Mouse (Mus musculus) CH12.LX (cell line): Measurements from ENCODE around the gene Ddx11. TPM values are rescaled to one million over a fixed set of nuclear protein-coding genes. Genes with fewer than 3 reads are reported as not detected.

ENCODE experiments used
- DNase-seq: peaks from one replicate; pipeline ENCODE4 v3.0.0-alpha.2; 2013; ENCODE audit errors: extremely low read depth
- H3K27ac ChIP-seq: 2 replicates; pipeline ENCODE4 v1.5.1; 2012; ENCODE audit warnings: low read depth, mild to moderate bottlenecking, control low read depth, moderate library complexity; ENCODE audit not compliant: insufficient read depth
- H3K27me3 ChIP-seq: replicated peaks from 2 replicates; pipeline ENCODE3; 2012; ENCODE audit warnings: inconsistent platforms
- H3K36me3 ChIP-seq, 2 experiments: replicated peaks in 1 of 2; 2 replicates each; pipeline versions ENCODE3 to v1.6.1; 2012; ENCODE audit warnings: inconsistent platforms in 1 of 2, low read length in 1 of 2, mild to moderate bottlenecking in 1 of 2, mixed read lengths in 1 of 2, moderate library complexity in 1 of 2; ENCODE audit not compliant: control insufficient read depth in 1 of 2, insufficient read depth in 1 of 2
- H3K4me1 ChIP-seq, 2 experiments: 2 replicates each; pipeline ENCODE4 v1.6.1; 2012; ENCODE audit warnings: inconsistent platforms in 1 of 2, moderate library complexity in 1 of 2; ENCODE audit not compliant: insufficient read depth in 2 of 2, control insufficient read depth in 1 of 2
- H3K4me2 ChIP-seq: 2 replicates; pipeline ENCODE4 v1.6.1; 2012; ENCODE audit warnings: low read depth, mild to moderate bottlenecking, control low read depth; ENCODE audit not compliant: poor library complexity, insufficient read depth, severe bottlenecking
- H3K4me3 ChIP-seq, 3 experiments: fragments of 150-350 bp in 1 of 3; sonication (generic) in 1 of 3; replicated peaks in 1 of 3; 2 replicates each; pipeline versions ENCODE3 to v1.5.1; 2011 to 2012; ENCODE audit warnings: low read depth in 2 of 3, low read length in 2 of 3, mild to moderate bottlenecking in 2 of 3, moderate library complexity in 2 of 3, control low read depth in 1 of 3, improper control_type of control experiment in 1 of 3, inconsistent platforms in 1 of 3, mixed read lengths in 1 of 3; ENCODE audit not compliant: poor library complexity in 1 of 3
- H3K79me2 ChIP-seq: replicated peaks from 2 replicates; pipeline ENCODE4 v1.6.1; 2012; ENCODE audit warnings: mild to moderate bottlenecking, moderate library complexity; ENCODE audit not compliant: control insufficient read depth, poor library complexity, insufficient read depth, severe bottlenecking; ENCODE audit errors: extremely low read depth
- H3K9ac ChIP-seq: 2 replicates; pipeline ENCODE4 v1.6.1; 2012; ENCODE audit warnings: low read depth, mild to moderate bottlenecking, control low read depth, moderate library complexity; ENCODE audit not compliant: insufficient read depth
- H3K9me3 ChIP-seq: replicated peaks from 2 replicates; pipeline ENCODE3; 2012; ENCODE audit warnings: low read length, inconsistent platforms, mixed read lengths
- BHLHE40 ChIP-seq: IDR thresholded peaks from 2 replicates; pipeline ENCODE4 v1.6.1; 2011; ENCODE audit warnings: mild to moderate bottlenecking, low read depth, low read length, improper control_type of control experiment
- CHD1 ChIP-seq: IDR thresholded peaks from 2 replicates; pipeline ENCODE4 v1.6.1; 2012; ENCODE audit warnings: low read depth, low read length, improper control_type of control experiment, inconsistent platforms
- CTCF ChIP-seq, 2 experiments: IDR thresholded peaks in 1 of 2; conservative IDR thresholded peaks in 1 of 2; 2 replicates each; pipeline ENCODE4 v1.5.1; 2011 to 2012; ENCODE audit warnings: low read depth in 2 of 2, low read length in 2 of 2, improper control_type of control experiment in 1 of 2, inconsistent platforms in 1 of 2, mild to moderate bottlenecking in 1 of 2, moderate library complexity in 1 of 2
- ELF1 ChIP-seq: IDR thresholded peaks from 2 replicates; pipeline ENCODE4 v1.6.1; 2014; ENCODE audit warnings: low read depth, mild to moderate bottlenecking, inconsistent platforms, low read length, improper control_type of control experiment
- EP300 ChIP-seq: IDR thresholded peaks from 2 replicates; pipeline ENCODE4 v1.6.1; 2011; ENCODE audit warnings: low read length, improper control_type of control experiment
- ETS1 ChIP-seq: conservative IDR thresholded peaks from 2 replicates; pipeline ENCODE4 v1.6.1; 2012; ENCODE audit warnings: low read depth, mild to moderate bottlenecking, inconsistent platforms, low read length, improper control_type of control experiment, moderate library complexity
- GABPA ChIP-seq: IDR thresholded peaks from 2 replicates; pipeline ENCODE4 v1.6.1; 2012; ENCODE audit warnings: low read depth, low read length, improper control_type of control experiment, inconsistent platforms; ENCODE audit not compliant: insufficient replicate concordance
- HCFC1 ChIP-seq: IDR thresholded peaks from 2 replicates; pipeline ENCODE4 v1.6.1; 2012; ENCODE audit warnings: low read depth, mild to moderate bottlenecking, inconsistent platforms, low read length, improper control_type of control experiment
- IRF4 ChIP-seq: IDR thresholded peaks from 2 replicates; pipeline ENCODE4 v1.6.1; 2014; ENCODE audit warnings: low read depth, mild to moderate bottlenecking, inconsistent platforms, low read length, improper control_type of control experiment
- JUN ChIP-seq: IDR thresholded peaks from 2 replicates; pipeline ENCODE4 v1.6.1; 2011; ENCODE audit warnings: low read depth, mild to moderate bottlenecking, low read length, improper control_type of control experiment, moderate library complexity; ENCODE audit not compliant: insufficient read depth
- JUND ChIP-seq: conservative IDR thresholded peaks from 2 replicates; pipeline ENCODE4 v1.6.1; 2011; ENCODE audit warnings: low read depth, low read length, improper control_type of control experiment
- KAT2A ChIP-seq: IDR thresholded peaks from 2 replicates; pipeline ENCODE4 v1.6.1; 2012; ENCODE audit warnings: low read length, improper control_type of control experiment, inconsistent platforms; ENCODE audit not compliant: insufficient replicate concordance
- MAFK ChIP-seq: IDR thresholded peaks from 2 replicates; pipeline ENCODE4 v1.6.1; 2011; ENCODE audit warnings: low read length, improper control_type of control experiment; ENCODE audit not compliant: insufficient replicate concordance
- MAX ChIP-seq: IDR thresholded peaks from 2 replicates; pipeline ENCODE4 v1.6.1; 2011; ENCODE audit warnings: low read length, improper control_type of control experiment
- MAZ ChIP-seq: IDR thresholded peaks from 2 replicates; pipeline ENCODE4 v1.6.1; 2012; ENCODE audit warnings: low read depth, mild to moderate bottlenecking, inconsistent platforms, low read length, improper control_type of control experiment, moderate library complexity
- MXI1 ChIP-seq: IDR thresholded peaks from 2 replicates; pipeline ENCODE4 v1.6.1; 2011; ENCODE audit warnings: mild to moderate bottlenecking, low read depth, low read length, improper control_type of control experiment
- NRF1 ChIP-seq: IDR thresholded peaks from 2 replicates; pipeline ENCODE4 v1.6.1; 2014; ENCODE audit warnings: low read depth, mild to moderate bottlenecking, inconsistent platforms, low read length, improper control_type of control experiment, moderate library complexity
- PAX5 ChIP-seq: IDR thresholded peaks from 2 replicates; pipeline ENCODE4 v1.6.1; 2012; ENCODE audit warnings: low read length, inconsistent platforms, mixed read lengths
- POLR2AphosphoS2 ChIP-seq: IDR thresholded peaks from 2 replicates; pipeline ENCODE4 v1.6.1; 2011; ENCODE audit warnings: low read depth, low read length, improper control_type of control experiment
- RAD21 ChIP-seq: IDR thresholded peaks from 2 replicates; pipeline ENCODE4 v1.6.1; 2011; ENCODE audit warnings: low read depth, mild to moderate bottlenecking, low read length, improper control_type of control experiment, moderate library complexity
- SIN3A ChIP-seq: IDR thresholded peaks from 2 replicates; pipeline ENCODE4 v1.6.1; 2012; ENCODE audit warnings: low read length, improper control_type of control experiment, inconsistent platforms
- SMC3 ChIP-seq: IDR thresholded peaks from 2 replicates; pipeline ENCODE4 v1.6.1; 2011; ENCODE audit warnings: low read depth, low read length, improper control_type of control experiment
- TBP ChIP-seq: conservative IDR thresholded peaks from 2 replicates; pipeline ENCODE4 v1.6.1; 2011; ENCODE audit warnings: low read depth, low read length, improper control_type of control experiment
- TCF12 ChIP-seq: IDR thresholded peaks from 2 replicates; pipeline ENCODE4 v1.6.1; 2014; ENCODE audit warnings: low read depth, mild to moderate bottlenecking, inconsistent platforms, low read length, improper control_type of control experiment
- USF1 ChIP-seq: IDR thresholded peaks from 2 replicates; pipeline ENCODE4 v1.6.1; 2014; ENCODE audit warnings: low read depth, mild to moderate bottlenecking, inconsistent platforms, low read length, improper control_type of control experiment
- USF2 ChIP-seq: conservative IDR thresholded peaks from 2 replicates; pipeline ENCODE4 v1.6.1; 2011; ENCODE audit warnings: low read depth, low read length, improper control_type of control experiment
- ZC3H11A ChIP-seq: IDR thresholded peaks from 2 replicates; pipeline ENCODE4 v1.6.1; 2012; ENCODE audit warnings: low read depth, mild to moderate bottlenecking, inconsistent platforms, low read length, improper control_type of control experiment
- ZKSCAN1 ChIP-seq: IDR thresholded peaks from 2 replicates; pipeline ENCODE4 v1.6.1; 2012; ENCODE audit warnings: low read depth, inconsistent platforms, low read length, improper control_type of control experiment, borderline replicate concordance
- ZMIZ1 ChIP-seq: IDR thresholded peaks from 2 replicates; pipeline ENCODE4 v1.6.1; 2012; ENCODE audit warnings: low read depth, mild to moderate bottlenecking, inconsistent platforms, low read length, improper control_type of control experiment
- ZNF384 ChIP-seq: IDR thresholded peaks from 2 replicates; pipeline ENCODE4 v1.6.1; 2012; ENCODE audit warnings: low read depth, low read length, improper control_type of control experiment, inconsistent platforms
- dilution Hi-C: fragments of 300-500 bp; cut with MboI; formaldehyde crosslinking; loops from 2 replicates; pipeline ENCODE4 v1.14.3; 2020; ENCODE audit warnings: low sequenced_read_pairs; ENCODE audit not compliant: extremely low pct_unique_long_range_greater_than_20kb, extremely low pct_ligation_motif_present
- in situ Hi-C: fragments of 300-500 bp; cut with MboI; formaldehyde crosslinking; loops from 3 replicates; pipeline ENCODE4 v1.14.3; 2019; ENCODE audit warnings: low sequenced_read_pairs, low pct_ligation_motif_present, low pct_unique_long_range_greater_than_20kb, mixed read lengths
- polyA plus RNA-seq: library from polyadenylated mRNA; unstranded; fragments of >175 nt; gene quantifications from 2 replicates; pipeline ENCODE4 v1.2.1, GENCODE M21; 2012; ENCODE audit warnings: low read depth; ENCODE audit not compliant: insufficient read length
- total RNA-seq, 2 experiments: library from RNA; depleted of rRNA; stranded (reverse); fragments of 300-350 nt in 1 of 2; fragments of >200 nt in 1 of 2; gene quantifications; 2 replicates each; pipeline ENCODE4 v1.2.3; 2012 to 2014

The Ddx11 gene
- total and polyA plus RNA-seq, 3 experiments = 11.8 to 21.5 (median 17.8) TPM

- TF ChIP-seq ZC3H11A (no peak), SMC3 (no peak), CHD1 (no peak), PAX5 (no peak), IRF4 (no peak), ELF1 (no peak)
- TF ChIP-seq, all 38 proteins: peak for 0
- H3K4me2 ChIP-seq = peak overlapping the region; percentile 92
- peaks cover 14 to 49% of the 10 kb centered on the region in 2 experiments for H3K4me1 ChIP-seq
- H3K9ac ChIP-seq = peak overlapping the region; percentile 62
- in situ Hi-C loops (loop anchor here (10.0 kb wide), 1 partner anchor 226 kb away; the partner anchor contains the start of gene Ralbp1), dilution Hi-C loops (no loop called here)
- no peak overlapping the region for H3K27ac ChIP-seq
- peaks cover 19 to 25% of the 10 kb centered on the region in 2 experiments for H3K36me3 ChIP-seq
- no peaks in the 10 kb centered on the region for H3K9me3 ChIP-seq
- H3K27me3 ChIP-seq = no peaks in the 10 kb centered on the region
- peak overlapping the region; percentile 83 to 99 (median 93) for H3K4me3 ChIP-seq
- H3K79me2 ChIP-seq = no peaks in the 10 kb centered on the region
- DNase-seq = no peak
Measured at GRCm38 (mm10) chr17:66110746-66111145, 12.6 kb upstream of the Ddx11 start.

DNA sequence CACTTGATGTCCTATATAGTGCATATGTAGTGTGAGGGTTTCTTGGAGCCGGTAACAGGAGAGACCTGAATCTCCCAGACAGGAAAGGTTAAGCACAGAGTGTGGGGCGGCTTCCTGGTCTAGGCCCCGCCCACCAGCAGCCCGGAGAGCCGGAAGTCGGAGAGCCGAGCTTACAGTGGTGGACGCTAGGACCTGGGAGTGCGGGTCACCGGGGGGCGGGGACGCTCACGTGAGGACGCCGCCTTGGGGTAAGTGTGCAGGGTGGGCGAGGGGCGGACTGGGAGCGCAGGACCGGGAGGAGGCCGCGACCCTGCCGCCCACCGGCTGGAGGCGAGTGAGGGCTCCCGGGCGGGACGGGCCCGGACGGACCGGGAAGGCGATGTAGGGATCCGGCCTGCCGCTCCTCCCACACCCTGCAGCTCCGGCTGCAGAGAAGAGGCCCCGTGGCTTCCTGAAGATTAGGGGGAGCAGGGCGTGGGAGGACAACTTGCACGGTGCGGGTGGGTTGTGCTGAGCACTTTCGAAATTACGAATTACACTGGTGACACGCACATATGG lies 11.8 kb upstream of the Ddx11 start, which contains the start of gene Washc1:
Gene Washc1 (plus strand): TSS at position 144 of the 558 bp plus-strand sequence.
- peak; percentile 88 for DNase-seq
- peaks cover 26 to 33% of the 10 kb centered on the region in 2 experiments for H3K36me3 ChIP-seq
- H3K4me1 ChIP-seq = peaks cover 13 to 47% of the 10 kb centered on the region in 2 experiments
- H3K79me2 ChIP-seq = no peaks in the 10 kb centered on the region
- no peaks in the 10 kb centered on the region for H3K27me3 ChIP-seq
- dilution Hi-C loops (no loop called here), in situ Hi-C loops (loop anchor here (10.0 kb wide), 1 partner anchor 227 kb away; the partner anchor contains the start of gene Ralbp1)
- H3K4me3 ChIP-seq = peak within 1 kb of the TSS; percentile 83 to 99 (median 93)
- peak within 1 kb of the TSS; percentile 45; the same call in 1 of the 2 replicates for H3K27ac ChIP-seq
- H3K9ac ChIP-seq = peak within 1 kb of the TSS; percentile 62
- H3K4me2 ChIP-seq = peak within 1 kb of the TSS; percentile 92
- H3K9me3 ChIP-seq = no peaks in the 10 kb centered on the region
- TF ChIP-seq SMC3 = no peak
- no peak for TF ChIP-seq CHD1
- TF ChIP-seq ZMIZ1 = 0 out of 2 replicates have a peak, but pooled peaks have one; percentile 53
- TF ChIP-seq IRF4 = peak; percentile 83
- TF ChIP-seq POLR2AphosphoS2 = 0 out of 2 replicates have a peak, but pooled peaks have one; percentile 61
- TF ChIP-seq JUN = no peak
- TF ChIP-seq MAX = peak; percentile 26; the same call in 1 of the 2 replicates
- TF ChIP-seq ZC3H11A = no peak
- TF ChIP-seq ELF1 = peak; percentile 98
- peak; percentile 89 for TF ChIP-seq MXI1
- TF ChIP-seq GABPA = peak; percentile 10; the same call in 1 of the 2 replicates
- TF ChIP-seq TCF12 = peak; percentile 74; the same call in 1 of the 2 replicates
- TF ChIP-seq BHLHE40 = peak; percentile 100
- TF ChIP-seq PAX5 = no peak
- peak; percentile 97 for TF ChIP-seq SIN3A
- TF ChIP-seq HCFC1 = peak; percentile 78
- TF ChIP-seq ZNF384 = no peak; the same call in 1 of the 2 replicates
- no peak for TF ChIP-seq USF2
- peak; percentile 34 for TF ChIP-seq NRF1
- TF ChIP-seq MAFK = no peak
- TF ChIP-seq RAD21 = no peak
- peak; percentile 77; the same call in 1 of the 2 replicates for TF ChIP-seq MAZ
- no peak for TF ChIP-seq JUND
- no peak for TF ChIP-seq ZKSCAN1
- TF ChIP-seq KAT2A = 0 out of 2 replicates have a peak, but pooled peaks have one; percentile 35
- peak; percentile 66 for TF ChIP-seq USF1
- peak; percentile 20; the same call in 1 of the 2 replicates for TF ChIP-seq ETS1
- TF ChIP-seq CTCF (conservative IDR thresholded peaks at IDR 0.05 in 1 of 2, IDR thresholded peaks at IDR 0.05 in 1 of 2; ENCODE audit: low read depth in 2 of 2, low read length in 2 of 2) = no peak
- TF ChIP-seq EP300 = no peak
- TF ChIP-seq TBP = no peak
